Mouse (Mus musculus) erythroblast, embryonic 14.5 days (primary cell): ENCODE results near the gene Gm28576. TPM values are rescaled to one million over a fixed set of nuclear protein-coding genes. Genes with fewer than 3 reads are reported as not detected.
"Not testable (repeated sequence)": the region's sequence is repeated elsewhere in the genome, so short reads cannot be mapped to it uniquely, and the experiment has no call there.

Experiments used
- H3K27me3 ChIP-seq: 2 replicates; pipeline ENCODE4 v1.6.1; 2012; ENCODE audit warnings: inconsistent platforms; ENCODE audit not compliant: control insufficient read depth
- H3K36me3 ChIP-seq: 2 replicates; pipeline ENCODE4 v1.6.1; 2012; ENCODE audit warnings: mild to moderate bottlenecking, inconsistent platforms; ENCODE audit not compliant: control insufficient read depth
- H3K4me1 ChIP-seq: 2 replicates; pipeline ENCODE4 v1.6.1; 2012; ENCODE audit warnings: inconsistent platforms; ENCODE audit not compliant: control insufficient read depth
- H3K4me3 ChIP-seq: replicated peaks from 2 replicates; pipeline ENCODE3; 2012; ENCODE audit warnings: moderate library complexity, mild to moderate bottlenecking, inconsistent platforms
- H3K9me3 ChIP-seq: 2 replicates; pipeline ENCODE4 v1.6.1; 2012; ENCODE audit warnings: low read length, inconsistent platforms, mixed read lengths; ENCODE audit not compliant: control insufficient read depth
- polyA plus RNA-seq: library from polyadenylated mRNA; stranded (reverse); fragments of >175 nt; gene quantifications from 2 replicates; pipeline ENCODE4 v1.2.3, GENCODE M21; 2012

The Gm28576 gene
- not detected in 2 replicates for polyA plus RNA-seq

- not testable (repeated sequence) for H3K4me3 ChIP-seq, H3K4me1 ChIP-seq, H3K9me3 ChIP-seq, H3K27me3 ChIP-seq, H3K36me3 ChIP-seq
These were observed at the start of gene Gm28576 for GRCm38 (mm10) chrY:7722641-7723040. Gene Gm28576 (plus strand): TSS chrY:7722941.

Other genes starting within 250 kb of the Gm28576 start
- gene Gm20826, start 84.5 kb upstream of the Gm28576 start, polyA plus RNA-seq = not detected in 2 replicates